Mouse (Mus musculus) neural tube, embryonic 14.5 days (tissue): ENCODE data around the gene Sept12. TPM values are rescaled to one million over a fixed set of nuclear protein-coding genes. Genes with fewer than 3 reads are reported as not detected.
A peak's percentile ranks its signal among the peaks of the same experiment; 100 is the strongest.

Experiments used
- ATAC-seq: fragments of 200-750 bp; cut with Nextera tagmentation; 2 replicates; pipeline ENCODE4 v1.8.0; 2017; ENCODE audit warnings: low read depth, mild to moderate bottlenecking, moderate TSS enrichment, moderate library complexity
- H3K27ac ChIP-seq: fragments of 300-500 bp; sonication (generic); 2 replicates; pipeline ENCODE4 v1.5.1; 2014; ENCODE audit warnings: low read depth, mild to moderate bottlenecking, control low read depth, low read length, moderate library complexity, mixed read lengths
- H3K27me3 ChIP-seq: fragments of 300-500 bp; sonication (generic); 2 replicates; pipeline ENCODE4 v1.6.1; 2014; ENCODE audit warnings: low read length; ENCODE audit not compliant: control insufficient read depth, insufficient read depth
- H3K36me3 ChIP-seq: fragments of 300-500 bp; sonication (generic); 2 replicates; pipeline ENCODE4 v1.6.1; 2014; ENCODE audit warnings: low read length, mixed read lengths; ENCODE audit not compliant: control insufficient read depth, insufficient read depth
- H3K4me1 ChIP-seq: fragments of 300-500 bp; sonication (generic); 2 replicates; pipeline ENCODE4 v1.6.1; 2014; ENCODE audit warnings: low read length; ENCODE audit not compliant: control insufficient read depth, insufficient read depth
- H3K4me2 ChIP-seq: fragments of 300-500 bp; sonication (generic); 2 replicates; pipeline ENCODE4 v1.6.1; 2014; ENCODE audit warnings: mild to moderate bottlenecking, low read depth, low read length, control low read depth
- H3K4me3 ChIP-seq: fragments of 300-500 bp; sonication (generic); 2 replicates; pipeline ENCODE4 v1.5.1; 2014; ENCODE audit warnings: low read depth, low read length, control low read depth, mixed read lengths
- H3K9ac ChIP-seq: fragments of 300-500 bp; sonication (generic); replicated peaks from 2 replicates; pipeline ENCODE4 v1.6.1; 2014; ENCODE audit warnings: low read depth, mild to moderate bottlenecking, control low read depth, low read length, mixed read lengths
- H3K9me3 ChIP-seq: fragments of 300-500 bp; sonication (generic); 2 replicates; pipeline ENCODE4 v1.6.1; 2016; ENCODE audit warnings: low read length; ENCODE audit not compliant: control insufficient read depth
- WGBS: fragments of 180-500 bp; shearing (Covaris S2); extraction: QIAGEN DNeasy Blood & Tissue Kit; methylation state at CpG from one replicate; pipeline ENCODE4 v1.1.7; 2014; 5-methylcytosine and 5-hydroxymethylcytosine counted together
- polyA plus RNA-seq: library from polyadenylated mRNA; unstranded; fragments of >200 nt; fragmentation: Nextera tagmentation; extraction: Ambion mirVana; gene quantifications from 2 replicates; pipeline ENCODE4 v1.2.1, GENCODE M21; 2014

Gene Sept12
- not detected in 2 replicates for polyA plus RNA-seq

DNA sequence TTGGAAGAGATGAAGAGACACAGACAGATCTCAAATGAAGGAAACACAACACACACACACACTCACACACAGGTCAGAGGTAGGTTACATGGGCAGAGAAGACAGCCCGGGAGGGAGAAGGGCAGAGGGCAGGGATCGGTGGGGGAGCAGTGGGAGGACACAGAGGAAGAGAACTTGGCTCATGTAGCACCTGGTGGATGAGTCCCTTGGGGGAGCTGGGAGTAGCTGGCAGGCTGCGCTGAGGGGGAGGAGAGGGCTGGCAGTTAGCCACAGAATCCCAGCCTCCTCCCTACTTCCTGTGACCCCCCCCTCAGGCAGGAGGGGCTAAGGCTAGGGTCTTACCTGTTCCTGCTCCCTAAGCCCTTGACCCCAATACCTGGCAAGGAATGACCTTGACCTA is at the start of gene Sept12:
Gene Sept12 (minus strand): TSS at position 300 of the 400 bp plus-strand sequence.
- no peak for ATAC-seq

GRCm38 (mm10) chr16:5045322-5045721 is 47.7 kb upstream of the Sept12 start:
- no peak for ATAC-seq
- Histone ChIP-seq H3K9ac (no peak overlapping the region), H3K27ac (no peak overlapping the region), H3K4me1 (peaks cover 17% of the 10 kb centered on the region), H3K4me3 (no peak overlapping the region), H3K36me3 (peaks cover 54% of the 10 kb centered on the region), H3K27me3 (no peaks in the 10 kb centered on the region), H3K4me2 (no peak overlapping the region), H3K9me3 (no peaks in the 10 kb centered on the region)
- WGBS: 98% methylated on average over 3 of the region's 3 CpGs

More for the DNA sequence above, at the start of gene Sept12:
- Histone ChIP-seq H3K36me3 (no peaks in the 10 kb centered on the region), H3K4me2 (no peak within 1 kb of the TSS), H3K9ac (no peak within 1 kb of the TSS), H3K4me1 (no peaks in the 10 kb centered on the region), H3K27ac (no peak within 1 kb of the TSS), H3K27me3 (no peaks in the 10 kb centered on the region), H3K9me3 (no peaks in the 10 kb centered on the region), H3K4me3 (no peak within 1 kb of the TSS)
- 45% methylated on average over 3 of the region's 3 CpGs for WGBS

- Histone ChIP-seq H3K27ac (no peak overlapping the region), H3K4me1 (no peaks in the 10 kb centered on the region), H3K9me3 (no peaks in the 10 kb centered on the region), H3K9ac (no peak overlapping the region), H3K4me2 (no peak overlapping the region), H3K4me3 (no peak overlapping the region), H3K36me3 (peaks cover 83% of the 10 kb centered on the region), H3K27me3 (no peaks in the 10 kb centered on the region)
- ATAC-seq: no peak
- 74% methylated on average over 5 of the region's 5 CpGs for WGBS
These were observed 39.1 kb upstream of the Sept12 start for GRCm38 (mm10) chr16:5036649-5037234.

GRCm38 (mm10) chr16:5035591-5035990 is 37.9 kb upstream of the Sept12 start:
- ATAC-seq: no peak
- Histone ChIP-seq H3K27ac (no peak overlapping the region), H3K27me3 (no peaks in the 10 kb centered on the region), H3K4me2 (no peak overlapping the region), H3K9ac (no peak overlapping the region), H3K9me3 (no peaks in the 10 kb centered on the region), H3K4me3 (no peak overlapping the region), H3K36me3 (peaks cover 84% of the 10 kb centered on the region), H3K4me1 (no peaks in the 10 kb centered on the region)
- WGBS: 95% methylated on average over 3 of the region's 3 CpGs

DNA sequence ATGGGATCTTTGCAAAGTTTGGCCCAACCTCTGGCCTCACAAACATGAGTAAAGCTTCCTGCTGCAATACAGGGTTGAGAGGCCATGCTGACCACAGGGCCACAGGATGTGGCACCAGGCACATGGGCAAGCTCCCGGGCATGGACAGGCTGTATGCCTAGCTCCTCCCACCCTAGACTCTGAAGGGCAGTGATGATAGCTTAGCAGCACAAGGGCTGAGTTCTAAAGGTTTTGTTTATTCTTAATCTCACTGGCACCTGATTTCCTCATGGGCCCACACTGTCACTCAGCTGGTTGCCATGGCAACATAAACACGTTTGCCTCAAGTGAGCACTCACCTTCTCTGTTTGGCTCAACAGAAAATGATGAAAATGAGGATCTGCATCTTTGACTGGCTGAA is 32.2 kb upstream of the Sept12 start:
- H3K36me3 ChIP-seq: peaks cover 91% of the 10 kb centered on the region
- no peak overlapping the region for H3K4me2 ChIP-seq
- no peaks in the 10 kb centered on the region for H3K9me3 ChIP-seq
- no peak overlapping the region for H3K27ac ChIP-seq
- H3K4me1 ChIP-seq: no peaks in the 10 kb centered on the region
- no peak for ATAC-seq
- WGBS: 71% methylated on average over 2 of the region's 2 CpGs
- no peaks in the 10 kb centered on the region for H3K27me3 ChIP-seq
- H3K4me3 ChIP-seq: no peak overlapping the region
- H3K9ac ChIP-seq: no peak overlapping the region

DNA sequence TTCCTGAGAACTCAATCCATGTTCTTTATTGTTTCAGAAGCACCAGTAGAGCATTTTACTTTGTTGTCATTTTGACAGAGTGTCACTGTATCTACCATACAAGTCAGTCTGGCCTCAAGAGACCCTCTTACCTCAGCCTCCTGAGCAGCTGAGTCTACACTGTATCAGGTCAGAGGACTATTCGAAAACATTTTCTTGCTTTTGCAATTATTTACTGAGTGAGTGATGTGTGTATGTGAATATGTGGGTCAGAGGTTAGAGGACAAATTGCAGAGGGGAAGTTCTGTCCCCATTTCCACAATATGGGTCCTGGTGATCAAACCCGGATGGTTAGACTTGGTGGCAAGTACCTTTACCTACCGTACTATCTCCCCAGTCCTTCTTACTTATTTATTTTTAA is 26.4 kb upstream of the Sept12 start:
- Histone ChIP-seq H3K27ac (no peak overlapping the region), H3K9me3 (no peaks in the 10 kb centered on the region), H3K9ac (no peak overlapping the region), H3K36me3 (peaks cover 86% of the 10 kb centered on the region), H3K27me3 (no peaks in the 10 kb centered on the region), H3K4me3 (no peak overlapping the region), H3K4me1 (no peaks in the 10 kb centered on the region), H3K4me2 (no peak overlapping the region)
- no peak for ATAC-seq
- WGBS: 100% methylated on average over 3 of the region's 3 CpGs

- Histone ChIP-seq H3K4me1 (peaks cover 9% of the 10 kb centered on the region; the same call in 1 of the 2 replicates), H3K36me3 (peaks cover 47% of the 10 kb centered on the region), H3K27ac (no peak overlapping the region), H3K9me3 (no peaks in the 10 kb centered on the region), H3K4me3 (no peak overlapping the region), H3K27me3 (no peaks in the 10 kb centered on the region), H3K4me2 (no peak overlapping the region), H3K9ac (no peak overlapping the region)
- 98% methylated on average over 4 of the region's 4 CpGs for WGBS
- ATAC-seq: no peak
These were observed 16.9 kb upstream of the Sept12 start for GRCm38 (mm10) chr16:5014578-5014977.

- H3K9me3 ChIP-seq: no peaks in the 10 kb centered on the region
- peak within 1 kb of the TSS; percentile 65 for H3K4me3 ChIP-seq
- peak; percentile 99 for ATAC-seq
- peaks cover 9% of the 10 kb centered on the region; the same call in 1 of the 2 replicates for H3K4me1 ChIP-seq
- H3K27me3 ChIP-seq: no peaks in the 10 kb centered on the region
- peak within 1 kb of the TSS; percentile 74 for H3K27ac ChIP-seq
- peak within 1 kb of the TSS; percentile 70 for H3K4me2 ChIP-seq
- WGBS: under 1% methylated on average over 51 of the region's 63 CpGs
- H3K9ac ChIP-seq: peak within 1 kb of the TSS; percentile 76
- peaks cover 35% of the 10 kb centered on the region for H3K36me3 ChIP-seq
These were observed 15.6 kb upstream of the Sept12 start, which contains the start of gene Rogdi for GRCm38 (mm10) chr16:5013054-5013838. Rogdi (minus strand) TSS chr16:5013553.
